ENCODE assay signal across 15 mouse cellular contexts in the genomic region with DNA sequence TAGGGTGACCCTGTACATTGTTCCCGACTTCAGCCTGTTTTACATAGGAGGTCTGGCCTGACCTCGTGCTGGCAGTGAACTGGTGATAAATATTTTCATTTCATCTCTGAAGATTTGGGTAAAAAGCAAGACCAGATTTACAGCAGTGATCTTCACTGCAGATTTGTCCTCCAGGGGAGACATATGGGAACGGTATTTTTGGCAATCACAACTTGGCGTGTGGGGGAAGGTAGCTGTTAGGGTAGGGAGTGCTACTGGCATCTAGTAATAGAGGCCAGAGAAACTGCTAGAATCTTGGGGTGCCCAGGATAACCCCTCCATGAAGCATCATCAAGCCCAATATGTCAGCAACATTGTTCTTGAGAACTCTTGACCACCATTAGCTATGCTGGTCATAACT.
DNase-seq lines count a peak whose midpoint lies in the region; ATAC-seq lines count a peak whose summit lies in the region.
"Had no signal": no experiment of that assay in that cellular context is flagged by ENCODE, and none has a peak within 500 bp of the region (broad histone marks: within the 10 kb centered on the region; RNA-seq: fewer than 3 reads in every experiment).

No protein-coding gene starts in this region.

- no peak overlapping the region for H3K4me2 ChIP-seq in intestine, embryonic 15.5 days (replicated peaks)
- H3K4me2 ChIP-seq: forebrain, embryonic 12.5 days; liver, embryonic 11.5 days; lung, embryonic 14.5 days; midbrain, embryonic 11.5 days; neural tube, embryonic 13.5 days had no signal

- no peaks in the 10 kb centered on the region for H3K9me3 ChIP-seq in intestine, embryonic 15.5 days
- H3K9me3 ChIP-seq: forebrain, embryonic 12.5 days; limb, embryonic 10.5 days; neural tube, embryonic 13.5 days had no signal

- DNase-seq in frontal cortex, postnatal 14 days (ENCODE audit: low spot score in 2 of 2): no peak
- peak; percentile 49 for DNase-seq in right cerebral cortex, adult 18-20 months
- no peak for DNase-seq in right cerebral cortex, postnatal 4 days
- peak; percentile 21 to 32 for DNase-seq in left cerebral cortex, adult 8-10 months (ENCODE audit: low spot score in 2 of 2)
- DNase-seq in embryo, embryonic 11 days: no peak
- DNase-seq: heart, adult 11 months had no signal

- H3K27me3 ChIP-seq in intestine, embryonic 15.5 days (replicated peaks): no peaks in the 10 kb centered on the region
- H3K27me3 ChIP-seq: forebrain, embryonic 12.5 days; neural tube, embryonic 13.5 days had no signal

- ATAC-seq in frontal cortex, adult (ENCODE audit: low TSS enrichment): peak; percentile 77
- no peak for ATAC-seq in intestine, embryonic 15.5 days

- H3K9ac ChIP-seq in intestine, embryonic 15.5 days: no peak overlapping the region
- H3K9ac ChIP-seq: forebrain, embryonic 12.5 days; lung, embryonic 14.5 days; neural tube, embryonic 13.5 days had no signal

- H3K27ac ChIP-seq in intestine, embryonic 15.5 days: no peak overlapping the region
- H3K27ac ChIP-seq: forebrain, embryonic 12.5 days; limb, embryonic 10.5 days; macrophage; neural tube, embryonic 13.5 days had no signal

- 51% methylated on average over 4 of the region's 4 CpGs for WGBS in intestine, embryonic 15.5 days

- no peaks in the 10 kb centered on the region for H3K4me1 ChIP-seq in intestine, embryonic 15.5 days (replicated peaks)

- H3K4me3 ChIP-seq in intestine, embryonic 15.5 days (replicated peaks): no peak overlapping the region
- H3K4me3 ChIP-seq: forebrain, embryonic 12.5 days; limb, embryonic 10.5 days; neural tube, embryonic 13.5 days had no signal

- no peaks in the 10 kb centered on the region for H3K36me3 ChIP-seq in intestine, embryonic 15.5 days
- H3K36me3 ChIP-seq: forebrain, embryonic 12.5 days; limb, embryonic 10.5 days; neural tube, embryonic 13.5 days had no signal

Comparison
In these comparisons a context has a peak if more than half of its experiments do, and no peak if none do; other contexts are left out.
1. DNase-seq: peak in right cerebral cortex, adult 18-20 months (single experiment) and left cerebral cortex, adult 8-10 months (2 of 2); none in frontal cortex, postnatal 14 days (0 of 2), right cerebral cortex, postnatal 4 days (single experiment) and embryo, embryonic 11 days (single experiment).